Mouse (Mus musculus): Measurements from ENCODE around the gene Atp6v1fnb.

- TF ChIP-seq GATA1 (IDR thresholded peaks at IDR 0.05; ENCODE audit: borderline replicate concordance, low read length) (no peak), FLI1 (IDR thresholded peaks at IDR 0.05; ENCODE audit: low read length) (no peak)
Observed at GRCm38 (mm10) chr6:29436461-29436934, 34.7 kb upstream of the Atp6v1fnb start.

Measured in megakaryocyte, embryonic 14.5 days (primary cell).